Mouse (Mus musculus) CD4-positive, CD25-positive, alpha-beta regulatory T cell, adult 9 weeks (primary cell): Measurements from ENCODE around the gene Cyp1b1. TPM values are rescaled to one million over a fixed set of nuclear protein-coding genes. Genes with fewer than 3 reads are reported as not detected.

Experiments
- polyA plus RNA-seq: library from polyadenylated mRNA; unstranded; fragments of 100-300 nt; shearing (Covaris generic); gene quantifications from one replicate; pipeline ENCODE4 v1.2.1, GENCODE M21; 2017

Cyp1b1 gene
- polyA plus RNA-seq: not detected

GRCm38 (mm10) chr17:79714931-79715637 lies at the start of gene Cyp1b1:
Gene Cyp1b1, minus strand, starts transcription at chr17:79715061.

Other genes starting within 250 kb of the Cyp1b1 start
- 4.0 TPM for gene Rmdn2, start 103.2 kb downstream of the Cyp1b1 start, polyA plus RNA-seq
- 31.0 TPM for gene Atl2, start 181.1 kb upstream of the Cyp1b1 start, polyA plus RNA-seq